Mouse (Mus musculus) stomach, postnatal 0 days (tissue): Measurements from ENCODE around the gene Bcl2l1.

Source experiments
- CTCF ChIP-seq: IDR thresholded peaks from 2 replicates; pipeline ENCODE4 v1.5.1; 2016; ENCODE audit warnings: antibody characterized with exemption, low read depth, mild to moderate bottlenecking, moderate library complexity
- EP300 ChIP-seq: optimal IDR thresholded peaks from 2 replicates; pipeline ENCODE3; 2016; ENCODE audit warnings: antibody characterized with exemption

DNA sequence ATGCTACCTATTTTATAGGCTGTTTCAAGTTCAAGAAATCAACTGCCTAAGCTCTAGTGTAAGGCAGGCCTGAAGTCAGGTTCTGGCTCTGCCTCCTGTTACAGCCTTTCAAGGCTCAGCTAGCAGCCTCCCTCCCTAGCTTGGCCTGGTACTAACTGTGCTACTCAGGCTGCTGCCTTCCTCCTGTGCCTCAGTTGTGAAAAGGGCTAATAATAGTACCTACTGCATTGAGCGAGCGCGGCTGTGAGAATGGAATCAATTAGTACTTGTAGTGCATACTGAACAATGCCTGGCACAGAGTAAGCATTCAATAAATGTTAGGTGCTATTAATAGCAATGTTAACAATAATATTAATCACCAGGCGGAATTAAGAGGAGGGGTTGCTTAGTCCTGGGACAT is 11.6 kb downstream of the Bcl2l1 start:
- TF ChIP-seq CTCF (no peak), EP300 (no peak)
